ENCODE assay signal across 10 mouse cellular contexts in genomic region chr16:4160246-4160897, GRCm38 (mm10). TPM values are rescaled to one million over a fixed set of nuclear protein-coding genes. Genes with fewer than 3 reads are reported as not detected.
DNase-seq lines count a peak whose midpoint lies in the region; ATAC-seq and TF ChIP-seq lines count a peak whose summit lies in the region.
"Had no signal": no experiment of that assay in that cellular context is flagged by ENCODE, and none has a peak within 500 bp of the region (broad histone marks: within the 10 kb centered on the region; RNA-seq: fewer than 3 reads in every experiment).

No protein-coding gene starts in this region.

- no peaks in the 10 kb centered on the region for H3K9me3 ChIP-seq in liver, embryonic 11.5 days (ENCODE audit: control insufficient read depth, low read length)
- no peaks in the 10 kb centered on the region for H3K9me3 ChIP-seq in stomach, postnatal 0 days (ENCODE audit: control insufficient read depth, low read length)
- H3K9me3 ChIP-seq: limb, embryonic 12.5 days; stomach, embryonic 15.5 days had no signal

- no peak overlapping the region for H3K4me2 ChIP-seq in liver, embryonic 11.5 days
- no peak overlapping the region for H3K4me2 ChIP-seq in stomach, postnatal 0 days (replicated peaks; ENCODE audit: low read depth)
- H3K4me2 ChIP-seq: limb, embryonic 12.5 days; stomach, embryonic 15.5 days had no signal

- H3K4me1 ChIP-seq in liver, adult 2 months (ENCODE audit: control insufficient read depth, insufficient read depth, low read length) = peaks cover 12% of the 10 kb centered on the region
- H3K4me1 ChIP-seq in liver, embryonic 11.5 days (replicated peaks; ENCODE audit: control insufficient read depth, insufficient read depth, low read length) = no peaks in the 10 kb centered on the region; the same call in 1 of the 2 replicates
- H3K4me1 ChIP-seq in stomach, postnatal 0 days (replicated peaks; ENCODE audit: control insufficient read depth, insufficient read depth) = no peaks in the 10 kb centered on the region

- H3K36me3 ChIP-seq in liver, adult 2 months (ENCODE audit: control insufficient read depth, insufficient read depth, low read length) = peaks cover 3% of the 10 kb centered on the region
- no peaks in the 10 kb centered on the region for H3K36me3 ChIP-seq in liver, embryonic 11.5 days (ENCODE audit: control insufficient read depth, insufficient read depth, low read length)
- H3K36me3 ChIP-seq in stomach, postnatal 0 days (ENCODE audit: control insufficient read depth, insufficient read depth, low read length) = no peaks in the 10 kb centered on the region
- H3K36me3 ChIP-seq: stomach, embryonic 15.5 days had no signal

- ATAC-seq in liver, embryonic 11.5 days (replicated peaks; ENCODE audit: low FRiP score) = no peak
- ATAC-seq in stomach, postnatal 0 days (ENCODE audit: low FRiP score, low TSS enrichment) = peak; percentile 57; the same call in 1 of the 2 replicates

- H3K27ac ChIP-seq in liver, adult 2 months (replicated peaks; ENCODE audit: insufficient read depth, low read depth, low read length) = no peak overlapping the region
- H3K27ac ChIP-seq in liver, embryonic 11.5 days (ENCODE audit: low read depth, low read length) = no peak overlapping the region
- H3K27ac ChIP-seq in stomach, postnatal 0 days (replicated peaks) = no peak overlapping the region
- H3K27ac ChIP-seq: limb, embryonic 12.5 days had no signal

- TF ChIP-seq POLR2A in liver, adult 2 months (IDR thresholded peaks at IDR 0.05; ENCODE audit: extremely low read depth, insufficient read depth, low read length) = no peak

- no peak for TF ChIP-seq EP300 in stomach, postnatal 0 days (optimal IDR thresholded peaks at IDR 0.05)

- DNase-seq in adrenal gland, adult (ENCODE audit: inconsistent age in 2 of 2, low spot score in 1 of 2) = peak; percentile 35 to 90
- DNase-seq in adrenal gland, postnatal 25 days = no peak
- peak; percentile 84 for DNase-seq in liver, adult 2 months (ENCODE audit: extremely low read depth, low read depth, low spot score)
- no peak for DNase-seq in liver, embryonic 11.5 days (ENCODE audit: low spot score)
- DNase-seq in heart, adult 9 months (ENCODE audit: low spot score in 2 of 2) = peak; percentile 47 to 77
- DNase-seq in left cerebral cortex, adult 9 months (ENCODE audit: low spot score in 2 of 2) = peak; percentile 62 to 69
- DNase-seq in stomach, postnatal 0 days (ENCODE audit: low spot score) = no peak
- no peak for DNase-seq in embryo, embryonic 9.5 days (ENCODE audit: extremely low spot score)

- TF ChIP-seq CTCF in liver, adult 2 months (IDR thresholded peaks at IDR 0.05; ENCODE audit: low read depth, low read length) = no peak
- no peak for TF ChIP-seq CTCF in stomach, postnatal 0 days (IDR thresholded peaks at IDR 0.05; ENCODE audit: low read depth)

- H3K27me3 ChIP-seq in liver, adult 2 months (ENCODE audit: control insufficient read depth, insufficient read depth, low read length) = no peaks in the 10 kb centered on the region
- H3K27me3 ChIP-seq in liver, embryonic 11.5 days (replicated peaks; ENCODE audit: control insufficient read depth, insufficient read depth, low read length) = no peaks in the 10 kb centered on the region
- H3K27me3 ChIP-seq in stomach, postnatal 0 days (ENCODE audit: control insufficient read depth, insufficient read depth, low read length) = no peaks in the 10 kb centered on the region
- H3K27me3 ChIP-seq: limb, embryonic 12.5 days; stomach, embryonic 15.5 days had no signal

- no peak overlapping the region for H3K9ac ChIP-seq in liver, adult 2 months (ENCODE audit: low read depth, low read length)
- no peak overlapping the region for H3K9ac ChIP-seq in liver, embryonic 11.5 days (ENCODE audit: low read depth, low read length)
- no peak overlapping the region for H3K9ac ChIP-seq in stomach, postnatal 0 days (ENCODE audit: low read length)
- H3K9ac ChIP-seq: limb, embryonic 12.5 days; stomach, embryonic 15.5 days had no signal

- H3K4me3 ChIP-seq in liver, adult 2 months (ENCODE audit: insufficient read depth, low read depth, low read length) = no peak overlapping the region
- H3K4me3 ChIP-seq in liver, embryonic 11.5 days (ENCODE audit: low read depth, low read length) = no peak overlapping the region
- H3K4me3 ChIP-seq in stomach, postnatal 0 days (ENCODE audit: low read depth, low read length) = no peak overlapping the region
- H3K4me3 ChIP-seq: limb, embryonic 12.5 days; stomach, embryonic 15.5 days had no signal

- H3K79me2 ChIP-seq in liver, adult 2 months (ENCODE audit: control insufficient read depth, insufficient read depth, low read length) = peaks cover 41% of the 10 kb centered on the region

- WGBS in liver, adult 2 months = 62% methylated on average over 4 of the region's 4 CpGs
- 87% methylated on average over 4 of the region's 4 CpGs for WGBS in liver, embryonic 11.5 days
- WGBS in stomach, postnatal 0 days = 58% methylated on average over 4 of the region's 4 CpGs

RNA-seq across cellular contexts. Expression of gene Crebbp, which starts 53.4 kb away (rescaled TPM):
- 66.2 and 71.0 TPM in 2 replicates for total RNA-seq in adrenal gland, postnatal 25 days (2021)
- total RNA-seq in liver, adult 2 months (2014; rRNA removed) = 10.1 and 15.2 TPM in 2 replicates
- 7.0 and 8.4 TPM in 2 replicates for polyA plus RNA-seq in liver, adult 2 months (2012; rRNA removed)
- polyA plus RNA-seq in liver, embryonic 11.5 days (2014; fragmentation: Nextera tagmentation; extraction: Ambion mirVana) = 16.5 and 20.0 TPM in 2 replicates
- polyA plus RNA-seq in stomach, postnatal 0 days (2015; fragmentation: Nextera tagmentation; extraction: Ambion mirVana) = 14.4 and 14.8 TPM in 2 replicates

Comparison
In these comparisons a context has a peak if more than half of its experiments do, and no peak if none do; other contexts are left out.
1. DNase-seq: peak in adrenal gland, adult (2 of 2), liver, adult 2 months (single experiment), heart, adult 9 months (2 of 2) and left cerebral cortex, adult 9 months (2 of 2); none in adrenal gland, postnatal 25 days (single experiment), liver, embryonic 11.5 days (single experiment), stomach, postnatal 0 days (single experiment) and embryo, embryonic 9.5 days (single experiment).